Mouse (Mus musculus) kidney, postnatal 0 days (tissue): Measurements from ENCODE around the gene Gm44596. TPM values are rescaled to one million over a fixed set of nuclear protein-coding genes. Genes with fewer than 3 reads are reported as not detected.

Experiments used
- ATAC-seq: fragments of 200-750 bp; cut with Nextera tagmentation; replicated peaks from 2 replicates; pipeline ENCODE4 v1.8.0; 2017; ENCODE audit warnings: low read depth, moderate number of reproducible peaks, moderate TSS enrichment, moderate library complexity; ENCODE audit not compliant: low FRiP score
- DNase-seq: peaks from one replicate; pipeline ENCODE4 v3.0.0-alpha.2; 2016; ENCODE audit warnings: low spot score
- H3K27ac ChIP-seq: fragments of 300-500 bp; sonication (generic); 2 replicates; pipeline ENCODE4 v1.5.1; 2014; ENCODE audit warnings: mild to moderate bottlenecking
- H3K27me3 ChIP-seq: fragments of 300-500 bp; sonication (generic); 2 replicates; pipeline ENCODE4 v1.6.1; 2014; ENCODE audit warnings: low read length, mixed read lengths; ENCODE audit not compliant: insufficient read depth
- H3K36me3 ChIP-seq: fragments of 300-500 bp; sonication (generic); 2 replicates; pipeline ENCODE4 v1.6.1; 2014; ENCODE audit warnings: low read length, mixed read lengths; ENCODE audit not compliant: insufficient read depth
- H3K4me1 ChIP-seq: fragments of 300-500 bp; sonication (generic); replicated peaks from 2 replicates; pipeline ENCODE4 v1.6.1; 2014; ENCODE audit warnings: antibody characterized with exemption, low read length, mixed read lengths; ENCODE audit not compliant: insufficient read depth
- H3K4me2 ChIP-seq: fragments of 300-500 bp; sonication (generic); 2 replicates; pipeline ENCODE4 v1.6.1; 2014; ENCODE audit warnings: mild to moderate bottlenecking, low read length, moderate library complexity, mixed read lengths
- H3K4me3 ChIP-seq: fragments of 300-500 bp; sonication (generic); replicated peaks from 2 replicates; pipeline ENCODE4 v1.5.1; 2014; ENCODE audit warnings: low read depth, low read length
- H3K9ac ChIP-seq: fragments of 300-500 bp; sonication (generic); 2 replicates; pipeline ENCODE4 v1.6.1; 2014; ENCODE audit warnings: low read depth, low read length
- H3K9me3 ChIP-seq: fragments of 300-500 bp; sonication (generic); replicated peaks from 2 replicates; pipeline ENCODE4 v1.6.1; 2016; ENCODE audit warnings: low read length, inconsistent platforms, mixed read lengths
- CTCF ChIP-seq: IDR thresholded peaks from 2 replicates; pipeline ENCODE4 v1.5.1; 2016; ENCODE audit warnings: antibody characterized with exemption, low read depth, mild to moderate bottlenecking, moderate library complexity
- WGBS: fragments of 180-500 bp; shearing (Covaris S2); extraction: QIAGEN DNeasy Blood & Tissue Kit; methylation state at CpG from one replicate; pipeline ENCODE4 v1.1.7; 2014; 5-methylcytosine and 5-hydroxymethylcytosine counted together
- polyA plus RNA-seq: library from polyadenylated mRNA; unstranded; fragments of >200 nt; fragmentation: Nextera tagmentation; extraction: Ambion mirVana; gene quantifications from 2 replicates; pipeline ENCODE4 v1.2.1, GENCODE M21; 2015

Gene Gm44596
- polyA plus RNA-seq, 1 experiment from 2014 or later: not detected

GRCm38 (mm10) chr6:128390683-128391082 is 15.4 kb downstream of the Gm44596 start:
- Histone ChIP-seq H3K36me3 (no peaks in the 10 kb centered on the region), H3K4me1 (no peaks in the 10 kb centered on the region), H3K27me3 (no peaks in the 10 kb centered on the region), H3K9me3 (no peaks in the 10 kb centered on the region), H3K27ac (no peak overlapping the region), H3K4me2 (no peak overlapping the region), H3K4me3 (no peak overlapping the region), H3K9ac (no peak overlapping the region)
- no peak for TF ChIP-seq CTCF
- 45% methylated on average over 1 of the region's 1 CpGs for WGBS
- no peak for DNase-seq
- no peak for ATAC-seq

- no peaks in the 10 kb centered on the region for H3K36me3 ChIP-seq
- 68% methylated on average over 7 of the region's 7 CpGs for WGBS
- 0 out of 2 replicates have a peak, but pooled peaks cover 9% of the 10 kb centered on the region for H3K4me1 ChIP-seq
- H3K27ac ChIP-seq: no peak overlapping the region; the same call in 1 of the 2 replicates
- no peak overlapping the region for H3K9ac ChIP-seq
- H3K9me3 ChIP-seq: no peaks in the 10 kb centered on the region
- no peak for TF ChIP-seq CTCF
- H3K27me3 ChIP-seq: no peaks in the 10 kb centered on the region
- ATAC-seq: peak; percentile 50
- no peak overlapping the region for H3K4me3 ChIP-seq
- DNase-seq: peak; percentile 39
- no peak overlapping the region for H3K4me2 ChIP-seq
These were observed 22.4 kb downstream of the Gm44596 start for GRCm38 (mm10) chr6:128397574-128398261.

GRCm38 (mm10) chr6:128398996-128399395 is 23.7 kb downstream of the Gm44596 start, which contains the start of gene Nrip2:
Gene Nrip2 (plus strand): TSS chr6:128399296.
- H3K4me1 ChIP-seq: 0 out of 2 replicates have a peak, but pooled peaks cover 9% of the 10 kb centered on the region
- H3K4me3 ChIP-seq: peak within 1 kb of the TSS; percentile 30
- H3K4me2 ChIP-seq: peak within 1 kb of the TSS; percentile 53
- H3K36me3 ChIP-seq: no peaks in the 10 kb centered on the region
- peak within 1 kb of the TSS; percentile 71 for H3K27ac ChIP-seq
- TF ChIP-seq CTCF: no peak
- H3K9me3 ChIP-seq: no peaks in the 10 kb centered on the region
- peak within 1 kb of the TSS; percentile 31 for H3K9ac ChIP-seq
- no peak for DNase-seq
- ATAC-seq: no peak
- no peaks in the 10 kb centered on the region for H3K27me3 ChIP-seq
- WGBS: 48% methylated on average over 3 of the region's 3 CpGs

DNA sequence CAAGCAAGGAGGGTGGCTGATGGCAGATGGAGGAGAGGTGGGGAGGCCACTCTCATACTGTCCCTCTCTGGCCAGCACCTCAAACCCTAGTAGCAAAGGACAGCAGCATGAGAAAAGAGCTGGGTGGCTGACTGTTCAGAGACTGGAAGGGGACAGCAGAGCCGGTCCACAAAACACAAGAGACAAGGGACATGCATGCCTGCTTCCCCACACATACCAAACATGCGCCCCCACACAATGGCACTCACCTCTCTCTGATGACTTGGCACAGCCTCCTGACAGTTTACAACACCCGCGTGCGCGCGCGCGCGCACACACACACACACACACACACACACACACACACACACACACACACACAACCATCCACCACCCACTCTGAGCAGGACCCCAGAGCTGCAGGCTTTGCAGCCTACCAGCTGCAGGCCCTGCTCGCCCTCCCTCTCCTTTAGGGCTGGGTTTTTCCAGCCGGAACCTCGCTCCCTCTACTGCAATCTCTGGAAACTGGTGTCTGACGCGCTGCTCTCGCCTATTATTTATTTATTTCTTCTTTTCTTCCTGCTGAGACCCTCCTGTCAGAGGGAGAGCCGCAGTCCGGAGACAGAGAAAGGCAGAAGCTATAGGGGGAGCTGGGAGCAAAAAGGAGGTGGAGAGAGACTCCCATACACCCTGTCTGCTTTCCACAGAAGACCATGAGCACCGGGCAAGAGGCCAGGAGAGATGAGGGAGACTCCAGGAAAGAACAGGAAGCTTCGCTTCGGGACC is 24.3 kb downstream of the Gm44596 start:
- H3K9me3 ChIP-seq: no peaks in the 10 kb centered on the region
- ATAC-seq (peak; percentile 76), DNase-seq (peak; percentile 89)
- H3K27ac ChIP-seq: peak overlapping the region; percentile 71
- H3K36me3 ChIP-seq: no peaks in the 10 kb centered on the region
- peak overlapping the region; percentile 30 for H3K4me3 ChIP-seq
- H3K9ac ChIP-seq: peak overlapping the region; percentile 31
- peak overlapping the region; percentile 53 for H3K4me2 ChIP-seq
- no peaks in the 10 kb centered on the region for H3K27me3 ChIP-seq
- no peak for TF ChIP-seq CTCF
- H3K4me1 ChIP-seq: 0 out of 2 replicates have a peak, but pooled peaks cover 9% of the 10 kb centered on the region
- 13% methylated on average over 13 of the region's 21 CpGs for WGBS

DNA sequence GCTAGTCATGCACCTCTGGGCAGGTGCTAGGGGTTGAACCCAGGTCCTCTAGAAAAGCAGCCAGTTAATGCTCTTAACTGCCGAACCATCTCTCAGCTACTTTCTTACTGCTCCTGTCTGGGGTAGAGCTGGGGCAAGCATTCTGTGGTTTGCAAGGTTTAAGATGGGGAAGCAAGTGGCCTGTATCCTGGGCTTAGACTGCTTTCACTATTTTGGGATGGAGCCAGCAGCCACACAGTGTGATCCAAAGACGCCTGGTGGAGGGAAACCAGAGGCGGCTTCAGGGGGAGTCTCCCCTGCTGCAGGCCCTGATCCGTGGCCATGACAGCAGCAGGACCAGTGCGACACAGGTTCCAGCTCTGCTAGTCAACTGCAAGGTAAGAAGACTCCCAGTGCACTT is 29.4 kb downstream of the Gm44596 start:
- Histone ChIP-seq H3K27me3 (no peaks in the 10 kb centered on the region), H3K4me1 (0 out of 2 replicates have a peak, but pooled peaks cover 9% of the 10 kb centered on the region), H3K27ac (no peak overlapping the region), H3K36me3 (peaks cover 21% of the 10 kb centered on the region), H3K9ac (no peak overlapping the region), H3K4me2 (no peak overlapping the region), H3K4me3 (no peak overlapping the region), H3K9me3 (no peaks in the 10 kb centered on the region)
- ATAC-seq: no peak
- no peak for TF ChIP-seq CTCF
- WGBS: 49% methylated on average over 5 of the region's 5 CpGs
- peak; percentile 9 for DNase-seq

- ATAC-seq (peak; percentile 33; the same call in 1 of the 2 replicates), DNase-seq (no peak)
- WGBS: 80% methylated on average over 7 of the region's 7 CpGs
- Histone ChIP-seq H3K27me3 (no peaks in the 10 kb centered on the region), H3K27ac (no peak overlapping the region), H3K9ac (no peak overlapping the region), H3K36me3 (peaks cover 37% of the 10 kb centered on the region), H3K9me3 (no peaks in the 10 kb centered on the region), H3K4me3 (no peak overlapping the region), H3K4me2 (no peak overlapping the region), H3K4me1 (no peaks in the 10 kb centered on the region)
- TF ChIP-seq CTCF: no peak
These were observed 33.3 kb downstream of the Gm44596 start for GRCm38 (mm10) chr6:128408544-128409125.
